Mouse (Mus musculus) stomach, embryonic 14.5 days (tissue): ENCODE results near the gene Krt87. TPM values are rescaled to one million over a fixed set of nuclear protein-coding genes. Genes with fewer than 3 reads are reported as not detected.

ENCODE experiments used
- ATAC-seq: fragments of 200-750 bp; cut with Nextera tagmentation; 2 replicates; pipeline ENCODE4 v1.8.0; 2017; ENCODE audit warnings: low read depth, moderate TSS enrichment; ENCODE audit not compliant: insufficient number of reproducible peaks, insufficient read depth, low FRiP score
- H3K27ac ChIP-seq: fragments of 300-500 bp; sonication (generic); 2 replicates; pipeline ENCODE4 v1.5.1; 2014; ENCODE audit warnings: mild to moderate bottlenecking, low read length, moderate library complexity, mixed read lengths
- H3K27me3 ChIP-seq: fragments of 300-500 bp; sonication (generic); 2 replicates; pipeline ENCODE4 v1.6.1; 2014; ENCODE audit warnings: low read length, control low read depth, mixed read lengths; ENCODE audit not compliant: control insufficient read depth, insufficient read depth
- H3K36me3 ChIP-seq: fragments of 300-500 bp; sonication (generic); 2 replicates; pipeline ENCODE4 v1.6.1; 2014; ENCODE audit warnings: mild to moderate bottlenecking, control low read depth, low read length, moderate library complexity, mixed read lengths; ENCODE audit not compliant: control insufficient read depth, insufficient read depth
- H3K4me1 ChIP-seq: fragments of 300-500 bp; sonication (generic); 2 replicates; pipeline ENCODE4 v1.6.1; 2014; ENCODE audit warnings: low read length, control low read depth, mixed read lengths; ENCODE audit not compliant: control insufficient read depth, insufficient read depth
- H3K4me2 ChIP-seq: fragments of 300-500 bp; sonication (generic); replicated peaks from 2 replicates; pipeline ENCODE4 v1.6.1; 2014; ENCODE audit warnings: low read depth, low read length, control low read depth
- H3K4me3 ChIP-seq: fragments of 300-500 bp; sonication (generic); 2 replicates; pipeline ENCODE4 v1.5.1; 2014; ENCODE audit warnings: low read depth, low read length, control low read depth
- H3K9ac ChIP-seq: fragments of 300-500 bp; sonication (generic); replicated peaks from 2 replicates; pipeline ENCODE4 v1.6.1; 2014; ENCODE audit warnings: low read depth, mild to moderate bottlenecking, control low read depth, low read length, moderate library complexity, mixed read lengths
- H3K9me3 ChIP-seq: fragments of 300-500 bp; sonication (generic); 2 replicates; pipeline ENCODE4 v1.6.1; 2016; ENCODE audit warnings: low read depth, low read length, control low read depth; ENCODE audit not compliant: control insufficient read depth
- WGBS: fragments of 180-500 bp; shearing (Covaris S2); extraction: QIAGEN DNeasy Blood & Tissue Kit; methylation state at CpG from one replicate; pipeline ENCODE4 v1.1.7; 2014; 5-methylcytosine and 5-hydroxymethylcytosine counted together
- polyA plus RNA-seq: library from polyadenylated mRNA; unstranded; fragments of >200 nt; fragmentation: Nextera tagmentation; extraction: Ambion mirVana; gene quantifications from 2 replicates; pipeline ENCODE4 v1.2.1, GENCODE M21; 2014

Krt87 gene
- 0.10 and 0.11 TPM in 2 replicates for polyA plus RNA-seq

DNA sequence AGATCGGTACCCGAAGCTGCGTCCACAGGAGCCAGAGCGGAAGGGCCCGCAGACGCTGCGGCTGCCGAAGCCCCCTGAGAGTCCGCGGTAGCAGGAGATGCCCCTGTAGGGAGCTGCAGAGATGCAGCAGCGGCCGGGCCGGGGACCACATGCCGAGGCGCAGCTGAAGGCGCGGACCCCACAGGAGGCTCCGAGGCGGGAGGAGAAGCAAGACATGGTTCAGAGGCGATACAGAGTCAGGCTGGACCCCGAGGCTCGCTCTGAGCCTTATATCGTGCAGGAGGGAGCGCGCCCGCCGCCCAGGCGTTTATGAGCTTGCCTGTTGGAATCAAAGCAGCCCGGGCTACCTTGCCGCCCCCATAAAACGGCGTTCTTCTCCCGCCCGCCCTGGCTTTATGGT lies at the start of gene Krt87:
TSS of gene Krt87 (minus strand) at position 250 of the 400 bp plus-strand sequence.
- H3K4me2 ChIP-seq = peak within 1 kb of the TSS; percentile 35
- H3K4me3 ChIP-seq = peak within 1 kb of the TSS; percentile 19
- H3K4me1 ChIP-seq = peaks cover 6% of the 10 kb centered on the region
- WGBS = 3% methylated on average over 34 of the region's 34 CpGs
- H3K27ac ChIP-seq = no peak within 1 kb of the TSS
- no peaks in the 10 kb centered on the region for H3K36me3 ChIP-seq
- H3K27me3 ChIP-seq = peaks cover 16% of the 10 kb centered on the region; the same call in 1 of the 2 replicates
- no peaks in the 10 kb centered on the region for H3K9me3 ChIP-seq
- ATAC-seq = no peak
- H3K9ac ChIP-seq = no peak within 1 kb of the TSS

DNA sequence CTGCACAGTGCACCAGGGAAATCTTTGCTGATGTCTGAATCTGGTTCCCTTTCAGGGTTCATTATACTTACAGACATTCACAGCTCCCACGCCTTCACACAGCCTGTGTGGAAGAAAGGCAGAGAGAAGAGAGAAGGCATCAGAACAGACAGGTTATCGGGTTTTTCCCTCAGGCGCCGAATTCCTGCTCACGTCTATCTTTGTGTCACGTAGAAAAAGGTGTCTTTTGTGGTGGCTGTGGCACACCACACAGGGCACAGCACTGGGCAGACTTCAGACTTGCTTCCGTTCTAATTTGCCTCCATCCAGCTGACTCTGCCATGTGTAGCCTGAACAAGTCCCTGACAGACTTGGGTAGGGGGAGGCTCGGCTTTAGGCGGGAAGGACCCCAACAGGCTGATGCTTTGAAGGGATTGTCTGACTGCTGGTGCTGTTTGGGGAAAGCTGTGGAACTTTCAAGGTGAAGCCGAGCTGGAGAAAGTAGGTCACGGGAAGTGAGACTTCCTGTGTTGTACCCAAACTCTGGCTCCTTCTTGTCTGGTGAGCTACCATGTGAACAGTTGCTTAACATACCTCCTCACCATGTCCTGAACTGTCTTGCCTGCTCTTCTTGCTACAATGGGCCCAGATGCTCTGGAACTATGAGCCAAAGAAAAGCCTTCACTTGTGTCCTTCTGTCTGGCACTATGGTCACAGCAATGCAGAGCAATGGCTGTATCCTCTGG lies 47.5 kb upstream of the Krt87 start:
- 76% methylated on average over 11 of the region's 11 CpGs for WGBS
- H3K27ac ChIP-seq = no peak overlapping the region
- H3K36me3 ChIP-seq = no peaks in the 10 kb centered on the region
- H3K27me3 ChIP-seq = no peaks in the 10 kb centered on the region
- no peak overlapping the region for H3K9ac ChIP-seq
- ATAC-seq = no peak
- H3K4me2 ChIP-seq = no peak overlapping the region
- H3K9me3 ChIP-seq = no peaks in the 10 kb centered on the region
- no peak overlapping the region for H3K4me3 ChIP-seq
- no peaks in the 10 kb centered on the region for H3K4me1 ChIP-seq

DNA sequence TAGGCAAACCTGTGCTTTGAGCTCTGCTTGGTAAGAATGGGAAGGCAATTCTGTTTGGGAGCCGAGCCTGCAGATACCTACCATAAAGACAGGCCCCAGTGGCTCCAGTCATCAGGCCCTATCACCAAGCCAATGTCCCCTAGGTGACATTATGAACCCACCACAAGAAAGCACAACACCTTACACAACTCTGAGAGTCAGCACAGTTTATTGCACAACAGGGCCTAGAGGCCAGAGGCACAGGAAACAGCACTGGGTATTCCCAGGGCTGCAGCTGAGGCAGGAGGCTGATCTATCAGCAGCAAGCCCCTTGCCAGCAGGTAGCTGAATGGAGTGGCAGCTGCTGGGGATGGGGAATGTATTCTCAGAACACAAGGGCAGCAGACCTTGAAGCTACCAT lies 46.3 kb upstream of the Krt87 start:
- no peaks in the 10 kb centered on the region for H3K4me1 ChIP-seq
- no peak overlapping the region for H3K27ac ChIP-seq
- no peak for ATAC-seq
- H3K27me3 ChIP-seq = no peaks in the 10 kb centered on the region
- H3K36me3 ChIP-seq = no peaks in the 10 kb centered on the region
- H3K9me3 ChIP-seq = no peaks in the 10 kb centered on the region
- 81% methylated on average over 1 of the region's 1 CpGs for WGBS
- no peak overlapping the region for H3K4me2 ChIP-seq
- H3K9ac ChIP-seq = no peak overlapping the region
- no peak overlapping the region for H3K4me3 ChIP-seq

DNA sequence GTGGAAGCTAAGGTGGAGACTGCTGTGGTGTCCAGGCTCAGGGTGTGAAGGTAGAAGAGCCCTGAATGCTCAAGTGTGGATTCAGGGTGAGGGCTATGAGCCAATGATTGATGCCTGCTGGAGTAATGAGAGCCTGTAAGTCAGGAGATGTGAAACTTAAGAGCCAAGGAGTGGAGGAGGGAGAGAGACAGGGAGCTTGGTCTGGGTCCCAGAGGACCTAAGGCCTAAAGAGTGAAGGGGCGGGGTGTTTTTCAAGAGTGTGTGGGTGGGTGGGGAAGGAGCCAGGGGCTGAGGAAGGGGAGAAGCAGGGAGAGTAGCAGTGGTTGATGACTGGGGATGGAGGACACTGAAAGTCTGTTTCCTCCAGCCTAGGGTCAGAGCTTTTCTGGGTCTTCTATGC lies 45.0 kb upstream of the Krt87 start:
- ATAC-seq = no peak

DNA sequence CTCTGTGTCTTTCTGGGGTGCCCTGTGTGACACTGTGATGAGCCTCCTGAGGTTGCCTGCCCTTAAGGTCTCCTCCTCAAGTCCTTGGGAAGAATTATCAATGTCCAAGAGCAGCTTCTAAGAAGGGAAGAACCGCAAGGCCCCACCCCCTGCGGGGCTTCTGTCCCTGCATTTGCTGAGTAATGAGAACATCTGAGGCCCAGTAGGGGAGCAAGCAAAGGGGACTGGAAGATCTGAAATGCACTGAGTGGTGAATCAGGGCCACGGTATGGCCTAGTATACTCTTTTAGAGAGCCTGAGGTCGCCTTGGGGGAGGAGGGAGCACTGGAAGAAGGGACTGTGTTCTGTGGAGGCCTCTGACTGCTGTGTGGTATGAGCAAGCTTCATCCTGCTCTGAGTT lies 43.5 kb upstream of the Krt87 start:
- H3K4me1 ChIP-seq = 0 out of 2 replicates have a peak, but pooled peaks cover 7% of the 10 kb centered on the region
- no peak overlapping the region for H3K9ac ChIP-seq
- ATAC-seq = no peak
- H3K27ac ChIP-seq = no peak overlapping the region
- no peak overlapping the region for H3K4me2 ChIP-seq
- H3K36me3 ChIP-seq = no peaks in the 10 kb centered on the region
- 37% methylated on average over 4 of the region's 4 CpGs for WGBS
- no peaks in the 10 kb centered on the region for H3K9me3 ChIP-seq
- H3K27me3 ChIP-seq = no peaks in the 10 kb centered on the region
- H3K4me3 ChIP-seq = no peak overlapping the region

More for the DNA sequence above, 45.0 kb upstream of the Krt87 start:
- Histone ChIP-seq H3K36me3 (no peaks in the 10 kb centered on the region), H3K9ac (no peak overlapping the region), H3K27ac (no peak overlapping the region), H3K4me3 (no peak overlapping the region), H3K4me1 (0 out of 2 replicates have a peak, but pooled peaks cover 7% of the 10 kb centered on the region), H3K9me3 (no peaks in the 10 kb centered on the region), H3K4me2 (no peak overlapping the region), H3K27me3 (no peaks in the 10 kb centered on the region)
- 56% methylated on average over 1 of the region's 1 CpGs for WGBS

DNA sequence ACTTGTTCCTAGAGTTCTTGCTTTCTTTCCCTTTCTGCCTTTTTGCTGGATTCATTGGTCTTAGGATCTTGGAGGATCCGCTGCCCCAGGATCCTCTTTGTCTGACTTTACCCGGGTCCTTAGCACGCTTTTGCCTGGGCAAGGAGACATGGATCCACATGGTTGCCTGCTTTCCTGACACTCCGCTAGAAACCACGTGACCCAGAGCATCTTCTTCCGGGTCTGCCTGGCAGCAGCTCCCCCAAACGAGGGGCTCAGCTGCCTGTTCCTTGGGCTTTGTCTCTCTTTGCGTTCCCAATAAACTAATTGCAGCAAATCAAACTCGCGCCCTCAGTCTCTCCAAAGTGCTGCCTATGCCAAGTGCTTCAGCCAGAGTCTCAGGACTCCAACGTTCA lies 41.1 kb upstream of the Krt87 start:
- Histone ChIP-seq H3K27me3 (no peaks in the 10 kb centered on the region), H3K36me3 (no peaks in the 10 kb centered on the region), H3K4me2 (peak overlapping the region; percentile 40), H3K4me1 (0 out of 2 replicates have a peak, but pooled peaks cover 7% of the 10 kb centered on the region), H3K27ac (no peak overlapping the region), H3K9ac (no peak overlapping the region), H3K4me3 (peak overlapping the region; percentile 13), H3K9me3 (no peaks in the 10 kb centered on the region)
- WGBS = 36% methylated on average over 11 of the region's 11 CpGs
- no peak for ATAC-seq

DNA sequence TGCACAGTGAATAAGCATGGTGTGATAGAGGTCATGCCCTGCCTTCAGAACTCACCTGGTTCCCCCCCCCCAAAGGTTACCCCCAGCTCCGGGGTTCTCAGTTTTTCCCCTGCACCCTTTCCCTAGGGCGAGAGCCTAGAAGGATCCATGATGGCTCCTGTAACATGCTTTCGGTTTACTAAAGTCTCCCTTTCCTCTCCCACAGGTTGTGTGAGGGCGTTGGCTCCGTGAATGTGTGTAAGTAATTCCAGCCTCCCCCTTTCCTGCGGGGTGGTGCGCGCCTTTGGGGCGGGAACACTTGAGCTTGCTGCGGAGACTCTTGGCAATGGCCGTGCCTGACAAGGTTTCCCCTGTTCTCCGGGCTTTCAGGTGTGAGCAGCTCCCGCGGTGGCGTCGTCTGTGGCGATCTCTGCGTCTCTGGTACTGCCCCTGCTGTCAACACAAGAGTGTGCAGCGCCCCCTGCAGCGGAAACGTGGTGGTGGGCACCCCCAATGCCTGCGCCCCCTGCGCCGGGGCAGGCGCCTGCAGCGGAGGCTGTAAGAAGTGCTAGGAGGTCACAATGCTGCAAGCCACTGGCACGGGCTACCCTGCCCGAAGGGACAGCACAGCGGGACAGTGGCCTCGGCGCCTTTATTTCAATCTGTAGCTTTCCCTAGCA lies 40.5 kb upstream of the Krt87 start:
- Histone ChIP-seq H3K4me2 (peak overlapping the region; percentile 40), H3K27me3 (no peaks in the 10 kb centered on the region), H3K9me3 (no peaks in the 10 kb centered on the region), H3K4me1 (0 out of 2 replicates have a peak, but pooled peaks cover 7% of the 10 kb centered on the region), H3K9ac (no peak overlapping the region), H3K36me3 (no peaks in the 10 kb centered on the region), H3K27ac (no peak overlapping the region), H3K4me3 (peak overlapping the region; percentile 13)
- 7% methylated on average over 31 of the region's 31 CpGs for WGBS
- ATAC-seq = no peak

DNA sequence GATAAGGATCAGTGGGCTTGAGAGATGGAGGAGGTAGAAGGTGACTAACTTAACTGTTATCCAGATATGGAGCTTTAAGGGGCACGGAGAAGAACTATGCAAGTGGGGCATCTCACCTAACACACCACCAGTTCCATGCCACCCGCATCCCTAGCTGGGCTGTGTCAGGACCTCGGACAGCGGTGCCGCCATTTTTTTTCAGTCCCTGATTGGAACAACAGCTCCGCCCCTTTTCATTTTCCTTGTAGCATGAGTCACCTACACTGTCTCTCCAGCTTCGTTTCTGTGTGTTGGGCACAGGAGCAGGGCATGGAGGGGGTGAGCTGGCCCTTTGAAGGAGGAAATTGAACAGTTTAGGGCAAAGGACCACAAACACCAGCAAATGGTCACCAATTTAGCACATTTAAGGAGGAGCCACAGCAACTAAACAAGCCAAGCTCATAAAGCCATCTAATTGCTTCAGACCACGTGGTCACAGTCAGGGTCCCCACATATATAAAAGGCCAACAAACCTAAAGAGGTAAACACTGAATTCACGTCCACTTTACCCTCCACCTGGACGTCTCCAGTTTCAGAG lies 34.4 kb upstream of the Krt87 start, which contains the start of gene Krt86:
TSS of gene Krt86 (plus strand) at position 527 of the 577 bp plus-strand sequence.
- H3K27me3 ChIP-seq = no peaks in the 10 kb centered on the region
- ATAC-seq = no peak
- no peaks in the 10 kb centered on the region for H3K9me3 ChIP-seq
- 26% methylated on average over 10 of the region's 10 CpGs for WGBS
- no peak within 1 kb of the TSS for H3K4me3 ChIP-seq
- no peak within 1 kb of the TSS for H3K4me2 ChIP-seq
- no peak within 1 kb of the TSS for H3K9ac ChIP-seq
- H3K27ac ChIP-seq = no peak within 1 kb of the TSS
- no peaks in the 10 kb centered on the region for H3K36me3 ChIP-seq
- H3K4me1 ChIP-seq = no peaks in the 10 kb centered on the region
